Mouse (Mus musculus): ENCODE measurements at regions not wholly inside any gene's neighbourhood (a gene's known extent, or its start where the extent isn't known, plus 50 kb on each side); places are given as distances from the start of the nearest gene placed in this dataset.

- DNase-seq = no peak
- 45% methylated on average over 3 of the region's 3 CpGs for WGBS (ENCODE audit: insufficient replicate concordance)
- Histone ChIP-seq H3K4me3 (ENCODE audit: low read depth, low read length) (no peak overlapping the region), H3K4me2 (ENCODE audit: low read depth, low read length) (no peak overlapping the region), H3K27me3 (ENCODE audit: insufficient read depth, low read length) (no peaks in the 10 kb centered on the region), H3K9ac (replicated peaks) (no peak overlapping the region), H3K9me3 (ENCODE audit: low read length) (no peaks in the 10 kb centered on the region; the same call in 1 of the 2 replicates), H3K4me1 (ENCODE audit: insufficient read depth) (no peaks in the 10 kb centered on the region), H3K27ac (ENCODE audit: low read depth) (no peak overlapping the region), H3K36me3 (replicated peaks; ENCODE audit: insufficient read depth, low read length) (no peaks in the 10 kb centered on the region)
- no peak for TF ChIP-seq CTCF (IDR thresholded peaks at IDR 0.05; ENCODE audit: low read depth)
- TF ChIP-seq EP300 (IDR thresholded peaks at IDR 0.05; ENCODE audit: low read depth) = no peak
- ATAC-seq = no peak
Measured at GRCm38 (mm10) chr15:25020916-25021315, 392.6 kb downstream of the Basp1 start.

- no peak for ATAC-seq
- WGBS (ENCODE audit: insufficient replicate concordance) = 80% methylated on average over 12 of the region's 12 CpGs
- Histone ChIP-seq H3K9me3 (ENCODE audit: low read length) (no peaks in the 10 kb centered on the region; the same call in 1 of the 2 replicates), H3K36me3 (replicated peaks; ENCODE audit: insufficient read depth, low read length) (no peaks in the 10 kb centered on the region), H3K27me3 (ENCODE audit: insufficient read depth, low read length) (no peaks in the 10 kb centered on the region), H3K27ac (ENCODE audit: low read depth) (no peak overlapping the region), H3K4me2 (ENCODE audit: low read depth, low read length) (no peak overlapping the region), H3K4me1 (ENCODE audit: insufficient read depth) (no peaks in the 10 kb centered on the region), H3K9ac (replicated peaks) (no peak overlapping the region), H3K4me3 (ENCODE audit: low read depth, low read length) (no peak overlapping the region)
- TF ChIP-seq EP300 (IDR thresholded peaks at IDR 0.05; ENCODE audit: low read depth) = no peak
- TF ChIP-seq CTCF (IDR thresholded peaks at IDR 0.05; ENCODE audit: low read depth) = no peak
- DNase-seq = no peak
Measured at GRCm38 (mm10) chr15:25019352-25019941, 394.1 kb downstream of the Basp1 start.

- ATAC-seq (no peak), DNase-seq (no peak)
- H3K27ac ChIP-seq (ENCODE audit: low read depth) = no peak overlapping the region
- TF ChIP-seq EP300 (IDR thresholded peaks at IDR 0.05; ENCODE audit: low read depth) (no peak), CTCF (IDR thresholded peaks at IDR 0.05; ENCODE audit: low read depth) (no peak)
- no peak overlapping the region for H3K4me3 ChIP-seq (ENCODE audit: low read depth, low read length)
- H3K4me1 ChIP-seq (ENCODE audit: insufficient read depth) = no peaks in the 10 kb centered on the region
- no peak overlapping the region for H3K4me2 ChIP-seq (ENCODE audit: low read depth, low read length)
- H3K27me3 ChIP-seq (ENCODE audit: insufficient read depth, low read length) = no peaks in the 10 kb centered on the region
- H3K36me3 ChIP-seq (replicated peaks; ENCODE audit: insufficient read depth, low read length) = no peaks in the 10 kb centered on the region
- 65% methylated on average over 3 of the region's 3 CpGs for WGBS (ENCODE audit: insufficient replicate concordance)
- H3K9ac ChIP-seq (replicated peaks) = no peak overlapping the region
- H3K9me3 ChIP-seq (ENCODE audit: low read length) = no peaks in the 10 kb centered on the region; the same call in 1 of the 2 replicates
Measured at GRCm38 (mm10) chr15:25018937-25019336, 394.6 kb downstream of the Basp1 start.

GRCm38 (mm10) chr15:25007720-25008119 lies 405.8 kb downstream of the Basp1 start:
- WGBS (ENCODE audit: insufficient replicate concordance) = 81% methylated on average over 2 of the region's 2 CpGs

GRCm38 (mm10) chr15:25000171-25000570 lies 413.4 kb downstream of the Basp1 start:
- Histone ChIP-seq H3K9ac (replicated peaks) (no peak overlapping the region), H3K4me1 (ENCODE audit: insufficient read depth) (no peaks in the 10 kb centered on the region), H3K4me2 (ENCODE audit: low read depth, low read length) (no peak overlapping the region), H3K4me3 (ENCODE audit: low read depth, low read length) (no peak overlapping the region), H3K9me3 (ENCODE audit: low read length) (no peaks in the 10 kb centered on the region), H3K27ac (ENCODE audit: low read depth) (no peak overlapping the region), H3K36me3 (replicated peaks; ENCODE audit: insufficient read depth, low read length) (no peaks in the 10 kb centered on the region), H3K27me3 (ENCODE audit: insufficient read depth, low read length) (no peaks in the 10 kb centered on the region)
- no peak for DNase-seq
- no peak for ATAC-seq
- TF ChIP-seq EP300 (IDR thresholded peaks at IDR 0.05; ENCODE audit: low read depth) = no peak
- no peak for TF ChIP-seq CTCF (IDR thresholded peaks at IDR 0.05; ENCODE audit: low read depth)
- 75% methylated on average over 3 of the region's 3 CpGs for WGBS (ENCODE audit: insufficient replicate concordance)

More at GRCm38 (mm10) chr15:25007720-25008119, 405.8 kb downstream of the Basp1 start:
- ATAC-seq (no peak), DNase-seq (no peak)
- TF ChIP-seq EP300 (IDR thresholded peaks at IDR 0.05; ENCODE audit: low read depth) (no peak), CTCF (IDR thresholded peaks at IDR 0.05; ENCODE audit: low read depth) (no peak)
- Histone ChIP-seq H3K27ac (ENCODE audit: low read depth) (no peak overlapping the region), H3K4me1 (ENCODE audit: insufficient read depth) (no peaks in the 10 kb centered on the region), H3K27me3 (ENCODE audit: insufficient read depth, low read length) (no peaks in the 10 kb centered on the region), H3K9ac (replicated peaks) (no peak overlapping the region), H3K4me2 (ENCODE audit: low read depth, low read length) (no peak overlapping the region), H3K36me3 (replicated peaks; ENCODE audit: insufficient read depth, low read length) (no peaks in the 10 kb centered on the region), H3K4me3 (ENCODE audit: low read depth, low read length) (no peak overlapping the region), H3K9me3 (ENCODE audit: low read length) (no peaks in the 10 kb centered on the region)

GRCm38 (mm10) chr15:24993325-24993673 lies 420.3 kb downstream of the Basp1 start:
- H3K4me2 ChIP-seq (ENCODE audit: low read depth, low read length) = no peak overlapping the region
- no peak overlapping the region for H3K4me3 ChIP-seq (ENCODE audit: low read depth, low read length)
- WGBS (ENCODE audit: insufficient replicate concordance) = 60% methylated on average over 2 of the region's 2 CpGs
- ATAC-seq = no peak
- no peak for DNase-seq
- no peaks in the 10 kb centered on the region for H3K36me3 ChIP-seq (replicated peaks; ENCODE audit: insufficient read depth, low read length)
- H3K9ac ChIP-seq (replicated peaks) = no peak overlapping the region
- no peak for TF ChIP-seq CTCF (IDR thresholded peaks at IDR 0.05; ENCODE audit: low read depth)
- TF ChIP-seq EP300 (IDR thresholded peaks at IDR 0.05; ENCODE audit: low read depth) = no peak
- no peak overlapping the region for H3K27ac ChIP-seq (ENCODE audit: low read depth)
- H3K9me3 ChIP-seq (ENCODE audit: low read length) = no peaks in the 10 kb centered on the region
- H3K27me3 ChIP-seq (ENCODE audit: insufficient read depth, low read length) = no peaks in the 10 kb centered on the region
- H3K4me1 ChIP-seq (ENCODE audit: insufficient read depth) = no peaks in the 10 kb centered on the region
